Mouse (Mus musculus) gastrocnemius, postnatal 10 days (tissue): ENCODE results near the gene Nhsl1. TPM values are rescaled to one million over a fixed set of nuclear protein-coding genes. Genes with fewer than 3 reads are reported as not detected.

Experiments
- DNase-seq: peaks from one replicate; pipeline ENCODE4 v3.0.0; 2021; ENCODE audit warnings: mixed read lengths
- total RNA-seq, 2 experiments: library from RNA; stranded (reverse); gene quantifications; 2 replicates each; pipeline ENCODE4 v1.2.3; 2021

Nhsl1 gene
- total RNA-seq, 2 experiments from 2014 or later = 8.8 to 12.9 TPM

GRCm38 (mm10) chr10:18341444-18342196 lies 22.8 kb downstream of the Nhsl1 start:
- DNase-seq = no peak

- no peak for DNase-seq
These were observed 28.4 kb downstream of the Nhsl1 start for GRCm38 (mm10) chr10:18347231-18347630.

DNA sequence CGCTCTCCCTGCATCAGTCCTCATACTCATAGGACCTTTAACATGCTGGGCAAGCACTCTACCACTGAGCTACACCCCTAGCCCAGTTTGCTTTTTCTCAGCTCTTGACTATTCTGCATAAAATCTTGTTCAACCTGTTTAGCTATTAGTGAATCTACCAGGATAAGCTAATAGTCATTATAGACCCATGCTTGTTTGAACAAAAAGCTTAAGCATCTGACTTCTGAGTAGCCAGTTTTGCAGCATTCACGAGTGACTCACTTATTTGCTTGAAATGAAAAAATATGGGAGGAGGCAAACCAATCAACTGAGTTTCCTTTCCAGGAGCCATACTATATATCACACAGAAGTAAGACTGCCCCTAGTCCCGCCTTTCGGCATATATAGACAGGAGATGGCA lies 32.0 kb downstream of the Nhsl1 start:
- DNase-seq = no peak

GRCm38 (mm10) chr10:18352937-18353336 lies 34.2 kb downstream of the Nhsl1 start:
- no peak for DNase-seq

GRCm38 (mm10) chr10:18354103-18354502 lies 35.3 kb downstream of the Nhsl1 start:
- DNase-seq = no peak

- DNase-seq = no peak
These were observed 37.7 kb downstream of the Nhsl1 start for GRCm38 (mm10) chr10:18356461-18356860.

DNA sequence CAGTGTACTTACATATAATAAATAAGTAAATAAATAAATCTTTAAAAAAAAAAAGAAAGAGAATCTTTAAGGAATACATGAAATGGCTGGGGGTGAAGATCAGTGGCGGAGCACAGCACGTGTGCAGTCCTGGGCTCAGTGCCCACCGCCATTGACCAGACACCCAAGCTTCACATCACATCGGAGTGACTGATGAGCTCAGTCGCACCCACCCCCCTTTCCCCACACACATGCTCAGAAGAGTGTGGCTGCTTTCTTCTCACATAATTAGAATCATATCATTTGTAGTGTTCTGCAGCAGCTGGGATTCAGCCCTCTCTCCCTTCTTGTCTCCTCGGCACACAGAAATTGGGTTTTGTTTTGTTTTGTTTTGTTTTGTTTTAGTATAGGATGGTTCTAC lies 38.4 kb downstream of the Nhsl1 start:
- DNase-seq = no peak

DNA sequence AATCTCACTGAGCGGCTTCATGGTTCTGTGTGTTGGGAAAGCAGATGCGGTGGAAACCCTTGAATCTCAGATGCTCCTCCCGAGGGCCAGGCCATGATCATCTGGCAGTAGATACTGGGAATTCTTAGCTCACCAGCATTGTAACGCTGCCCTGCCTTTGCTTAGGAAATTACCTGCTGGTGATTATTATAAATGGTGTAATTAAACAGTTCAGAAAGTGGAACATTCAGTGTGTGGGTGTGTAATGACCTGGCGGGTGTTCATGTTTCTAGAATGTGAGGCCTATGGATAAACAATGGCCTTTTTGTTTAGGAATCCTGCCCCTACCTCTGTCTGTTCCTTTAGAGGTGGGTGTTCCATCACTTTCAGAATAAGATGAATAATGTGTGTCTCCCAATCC lies 39.7 kb downstream of the Nhsl1 start:
- no peak for DNase-seq

DNA sequence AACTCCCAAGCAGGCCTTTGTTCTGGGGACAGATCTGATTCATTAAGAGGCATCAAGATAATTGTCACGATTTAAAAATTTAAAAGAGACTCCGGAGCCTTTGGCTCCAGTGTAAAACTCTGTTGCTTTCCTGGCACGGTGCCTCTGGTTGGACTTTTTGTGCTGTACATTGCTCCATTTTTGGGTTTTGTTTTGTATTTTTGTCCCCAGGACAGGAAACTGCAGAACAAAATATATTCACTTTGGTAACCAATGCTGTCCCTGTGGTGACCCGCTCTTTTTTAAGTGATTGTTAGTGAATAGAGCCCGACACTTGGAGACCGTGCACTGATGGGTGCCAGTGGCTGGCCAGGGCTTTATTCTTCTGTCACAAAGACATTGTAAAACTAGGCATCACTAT lies 41.4 kb downstream of the Nhsl1 start:
- no peak for DNase-seq

- no peak for DNase-seq
These were observed 46.6 kb downstream of the Nhsl1 start for GRCm38 (mm10) chr10:18365432-18365831.

DNA sequence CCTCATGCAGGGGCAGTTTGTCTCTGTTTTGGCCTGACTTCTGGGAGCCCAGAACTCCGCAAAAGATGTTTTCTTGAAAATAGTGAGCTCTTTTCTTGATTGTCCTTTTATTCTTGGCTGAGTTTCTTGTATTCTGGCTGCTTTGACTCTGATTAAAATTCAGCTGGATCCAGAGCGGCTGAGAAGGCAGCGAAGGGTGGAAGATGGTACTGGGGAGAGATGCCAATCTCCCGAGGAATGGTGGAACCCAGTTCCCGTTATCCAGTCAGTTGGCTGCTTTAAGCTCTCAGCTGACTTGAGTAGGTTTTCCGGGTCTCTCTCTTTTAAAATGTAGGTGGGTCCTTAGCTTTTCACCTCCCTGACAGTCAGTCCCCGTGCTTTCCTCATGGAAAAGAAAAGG lies 47.9 kb downstream of the Nhsl1 start:
- DNase-seq = no peak

GRCm38 (mm10) chr10:18368111-18368510 lies 49.3 kb downstream of the Nhsl1 start:
- no peak for DNase-seq

DNA sequence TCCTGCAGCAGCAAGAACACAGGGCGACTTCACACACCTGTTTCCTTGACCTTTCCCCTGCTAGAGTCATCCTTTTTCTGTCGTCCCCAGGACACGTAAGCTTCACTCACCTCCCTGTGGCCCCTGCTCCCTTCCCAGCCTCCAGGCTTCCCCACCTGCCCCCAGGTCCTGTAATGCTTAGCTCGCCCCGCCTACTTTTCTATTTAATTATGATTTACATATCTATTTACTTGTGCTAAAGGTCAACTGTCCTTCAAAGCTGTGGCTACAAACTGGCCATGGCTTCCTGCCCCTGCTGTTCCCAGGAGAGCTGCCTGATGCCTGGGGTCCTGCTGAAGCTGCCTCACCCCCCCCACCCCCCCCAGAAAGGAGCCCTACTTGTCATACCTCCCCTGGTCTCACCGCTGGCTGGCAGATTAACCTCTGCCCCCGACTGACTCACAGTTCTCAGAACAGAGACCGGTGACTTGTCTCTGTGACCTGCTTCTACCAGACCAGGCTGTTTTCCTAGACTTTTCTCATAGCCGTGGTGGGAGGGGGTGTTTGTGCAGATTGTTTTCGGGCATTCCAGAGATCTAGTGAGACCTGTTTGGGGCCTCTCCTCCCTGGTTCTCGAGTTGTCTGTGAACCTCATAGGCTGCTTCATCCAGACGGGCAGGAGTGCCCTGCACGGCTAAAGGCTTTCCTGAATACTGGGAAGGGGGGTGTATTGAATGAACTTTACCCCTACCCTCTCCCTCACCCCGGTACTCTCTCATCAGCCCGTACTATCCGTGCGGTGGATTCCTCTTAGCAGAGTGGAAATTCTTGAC lies 51.9 kb downstream of the Nhsl1 start:
- DNase-seq = no peak

DNA sequence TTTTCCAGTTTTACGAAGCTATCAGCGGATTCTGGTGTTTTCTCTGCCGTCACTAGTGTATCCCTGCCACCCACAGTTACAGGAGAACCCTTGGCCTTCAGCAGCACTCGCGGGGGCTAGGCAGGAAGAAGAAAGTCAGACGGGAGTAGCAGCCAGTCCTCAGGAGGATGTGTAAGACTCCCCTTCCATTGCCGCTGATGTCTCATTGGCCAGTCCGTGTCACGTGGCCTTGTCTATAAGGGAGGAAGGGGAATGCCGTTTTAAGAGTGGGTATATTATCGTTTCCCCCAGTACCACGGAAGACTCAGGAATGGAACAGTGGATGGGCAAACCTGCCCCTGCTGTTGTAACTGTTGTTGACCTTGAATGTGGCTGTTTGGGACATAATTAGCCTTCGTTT lies 53.1 kb downstream of the Nhsl1 start:
- no peak for DNase-seq

DNA sequence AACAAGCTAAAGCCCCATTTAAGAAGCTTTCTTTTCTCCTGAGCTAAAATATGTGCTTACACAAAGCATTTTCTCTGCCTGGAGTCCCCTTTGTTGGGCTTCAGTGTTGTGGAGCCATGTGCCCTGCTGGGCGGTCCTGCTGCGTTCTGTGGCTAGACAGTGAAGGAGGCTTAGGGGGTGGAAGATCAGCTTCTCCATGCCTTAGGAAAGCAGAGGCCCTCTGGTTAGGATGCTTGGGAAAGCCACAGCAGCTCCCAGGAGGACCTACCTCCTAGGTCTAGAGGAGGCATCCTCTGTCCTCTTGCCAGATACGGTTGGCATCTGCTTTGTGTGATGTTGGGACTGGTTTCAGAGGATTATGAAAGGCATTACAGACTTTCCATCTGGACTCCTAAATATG lies 56.5 kb downstream of the Nhsl1 start:
- no peak for DNase-seq

DNA sequence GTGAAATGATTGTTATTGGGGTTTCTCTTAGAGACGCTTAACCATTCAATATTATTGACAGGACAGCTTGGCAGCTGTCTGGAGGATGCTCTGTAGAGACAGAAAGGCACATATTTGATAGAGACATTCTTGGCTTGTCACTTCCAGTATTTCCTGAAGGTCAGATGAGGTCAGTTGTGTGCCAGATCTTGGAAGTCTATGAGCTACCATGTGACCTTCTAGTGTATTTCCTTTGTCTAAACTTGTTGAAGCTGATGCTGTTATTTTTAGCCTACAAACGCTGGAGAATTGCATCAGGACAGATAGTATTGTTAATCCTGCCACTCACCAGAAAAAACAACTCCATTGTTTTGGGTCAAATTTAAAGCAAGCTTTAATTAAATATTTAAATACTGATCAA lies 66.0 kb downstream of the Nhsl1 start:
- no peak for DNase-seq

DNA sequence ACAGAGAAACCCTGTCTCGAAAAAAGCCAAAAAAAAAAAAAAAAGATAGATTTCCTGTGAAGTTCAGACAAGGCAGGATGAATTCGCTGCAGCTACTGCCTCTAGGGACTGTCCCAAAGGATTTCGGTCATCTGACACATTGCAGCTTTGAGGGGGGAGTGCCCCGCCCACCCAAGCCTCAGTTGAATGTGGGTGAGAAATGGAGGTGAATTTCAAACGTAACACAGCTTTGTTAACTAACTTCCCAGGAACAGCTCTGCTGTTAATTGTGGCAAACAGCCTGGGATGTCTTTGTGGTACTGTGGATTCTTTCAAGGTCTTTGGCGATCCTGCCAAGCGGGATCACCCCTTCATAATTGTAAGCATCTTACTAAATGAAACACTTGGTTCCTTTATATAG lies 67.4 kb downstream of the Nhsl1 start:
- no peak for DNase-seq

DNA sequence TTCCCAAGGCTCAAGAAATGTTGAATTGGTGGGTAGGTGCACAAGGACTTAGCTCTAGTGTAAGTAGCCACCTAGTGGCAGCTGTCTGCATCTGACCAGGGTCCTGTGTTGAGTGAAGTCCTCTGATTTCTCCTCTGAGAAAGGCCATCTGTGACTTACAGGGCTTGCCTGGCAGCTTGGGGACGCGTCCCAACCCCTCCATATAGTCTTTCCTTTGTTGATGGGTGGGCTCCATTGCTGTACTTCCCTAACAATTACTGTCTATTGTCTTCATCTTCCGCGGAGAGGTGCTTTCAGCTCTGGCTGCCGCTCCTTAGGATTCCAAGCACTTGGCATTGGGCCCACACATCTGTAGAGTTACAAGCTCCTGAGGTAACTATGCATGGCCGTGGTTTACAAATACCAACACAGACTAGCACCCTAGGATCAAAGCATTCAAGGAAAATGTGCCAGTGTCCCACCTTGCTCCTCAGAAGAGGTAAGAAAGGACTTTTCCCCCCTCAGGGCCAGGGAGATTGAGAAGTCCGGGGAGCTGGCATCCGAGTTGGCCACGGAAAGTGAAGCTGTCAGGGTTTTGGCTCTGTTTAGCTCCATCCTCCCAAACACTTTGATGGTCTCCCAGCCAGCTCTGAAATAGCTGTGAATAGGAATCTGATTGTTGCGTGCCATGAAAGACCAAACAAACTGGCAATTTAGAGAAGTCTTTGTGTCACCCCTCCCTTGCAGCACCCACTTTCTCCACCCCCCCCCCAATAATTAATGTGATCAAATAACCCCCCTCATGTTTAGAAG lies 70.2 kb downstream of the Nhsl1 start:
- peak; percentile 48 for DNase-seq

- no peak for DNase-seq
These were observed 71.2 kb downstream of the Nhsl1 start for GRCm38 (mm10) chr10:18390004-18390403.

GRCm38 (mm10) chr10:18391608-18392007 lies 72.8 kb downstream of the Nhsl1 start:
- peak; percentile 50 for DNase-seq

- no peak for DNase-seq
These were observed 73.5 kb downstream of the Nhsl1 start for GRCm38 (mm10) chr10:18392268-18392667.

- no peak for DNase-seq
These were observed 75.0 kb downstream of the Nhsl1 start for GRCm38 (mm10) chr10:18393740-18394139.

DNA sequence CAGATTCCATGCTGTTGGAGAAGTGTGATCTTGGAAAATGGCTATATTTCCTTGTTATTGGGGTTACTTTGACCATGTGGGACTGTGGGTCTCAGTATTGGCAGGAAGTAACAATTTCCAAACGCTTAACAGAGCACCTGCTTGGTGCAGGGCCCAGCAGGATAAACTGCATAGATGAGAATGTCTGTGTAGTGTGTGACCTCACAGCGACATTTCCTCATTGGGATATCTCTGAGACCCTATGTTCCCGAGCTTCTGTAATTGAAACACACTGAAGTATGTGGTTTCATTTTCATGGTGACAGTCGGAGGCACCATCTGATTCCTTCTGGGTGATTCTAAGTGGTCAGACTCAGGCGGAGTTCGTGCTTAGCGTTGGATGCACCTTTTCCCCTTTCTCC lies 75.5 kb downstream of the Nhsl1 start:
- DNase-seq = no peak
